In the genomic region with DNA sequence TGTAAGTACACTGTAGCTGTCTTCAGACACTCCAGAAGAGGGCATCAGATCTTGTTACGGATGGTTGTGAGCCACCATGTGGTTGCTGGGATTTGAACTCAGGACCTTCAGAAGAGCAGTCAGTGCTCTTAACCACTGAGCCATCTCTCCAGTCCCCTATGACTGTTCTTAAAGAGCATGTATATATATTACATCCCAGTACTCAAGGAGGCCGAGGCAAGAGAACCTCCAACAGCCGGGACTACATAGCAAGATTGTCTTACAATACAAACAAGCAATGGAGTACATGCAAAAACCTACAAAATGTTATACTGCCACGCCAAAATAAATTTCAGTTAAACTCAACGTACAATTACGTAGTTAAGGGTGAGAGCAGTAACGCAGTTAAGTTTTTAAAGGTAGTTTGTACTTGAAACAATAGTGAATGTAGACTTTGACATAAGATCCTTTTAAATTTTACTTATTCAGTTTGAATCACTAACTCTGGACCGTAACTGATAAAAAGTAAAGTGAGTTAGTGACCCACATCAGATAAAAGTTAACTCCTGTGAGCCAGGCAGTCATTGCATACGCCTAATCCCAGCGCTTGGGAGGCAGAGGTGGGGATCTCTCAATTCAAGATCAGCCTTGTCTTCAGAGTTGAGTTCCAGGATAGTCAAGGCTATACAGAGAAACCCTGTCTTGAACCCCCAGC, we compare ENCODE assay signal across 31 mouse cellular contexts. TPM values are rescaled to one million over a fixed set of nuclear protein-coding genes. Genes with fewer than 3 reads are reported as not detected.
DNase-seq lines count a peak whose midpoint lies in the region; ATAC-seq and TF ChIP-seq lines count a peak whose summit lies in the region.
"Had no signal": no experiment of that assay in that cellular context is flagged by ENCODE, and none has a peak within 500 bp of the region (broad histone marks: within the 10 kb centered on the region; RNA-seq: fewer than 3 reads in every experiment).

No protein-coding gene starts in this region.

- TF ChIP-seq CTCF in G1E (IDR thresholded peaks at IDR 0.05; ENCODE audit: low read depth, low read length) = no peak
- no peak for TF ChIP-seq CTCF in liver, embryonic 14.5 days (IDR thresholded peaks at IDR 0.05; ENCODE audit: low read depth)

- peak; percentile 27; the same call in 1 of the 2 replicates for TF ChIP-seq EP300 in liver, embryonic 14.5 days (IDR thresholded peaks at IDR 0.05; ENCODE audit: low read depth)

- peak overlapping the region; percentile 65 for H3K4me3 ChIP-seq in G1E (ENCODE audit: low read depth, low read length)
- no peak overlapping the region for H3K4me3 ChIP-seq in liver, embryonic 14.5 days (ENCODE audit: insufficient read depth in 1 of 2, low read depth in 2 of 2, low read length in 2 of 2)
- no peak overlapping the region for H3K4me3 ChIP-seq in kidney, embryonic 16.5 days (ENCODE audit: low read length)
- no peak overlapping the region for H3K4me3 ChIP-seq in kidney, embryonic 15.5 days (replicated peaks)
- H3K4me3 ChIP-seq: embryonic facial prominence, embryonic 13.5 days; forebrain, embryonic 10.5 days; heart, embryonic 10.5 days; heart, embryonic 15.5 days; hindbrain, embryonic 12.5 days; intestine, embryonic 15.5 days; neural tube, embryonic 12.5 days had no signal

- ATAC-seq in G1E (ENCODE audit: extremely low read depth, insufficient number of reproducible peaks, low FRiP score, poor library complexity, severe bottlenecking) = 0 out of 2 replicates have a peak, but pooled peaks have one; percentile 8
- peak; percentile 4; the same call in 1 of the 2 replicates for ATAC-seq in liver, embryonic 14.5 days (ENCODE audit: insufficient read depth)
- peak; percentile 30 for ATAC-seq in megakaryocyte-erythroid progenitor cell, adult 5-6 weeks (replicated peaks; ENCODE audit: low FRiP score, low TSS enrichment, poor library complexity, severe bottlenecking)
- no peak for ATAC-seq in kidney, embryonic 16.5 days (ENCODE audit: low FRiP score, low TSS enrichment)
- no peak for ATAC-seq in kidney, embryonic 15.5 days (replicated peaks; ENCODE audit: low FRiP score)
- ATAC-seq: forebrain, embryonic 16.5 days; hindbrain, postnatal 0 days; intestine, embryonic 15.5 days; midbrain, embryonic 16.5 days had no signal

- H3K9ac ChIP-seq in liver, embryonic 14.5 days (replicated peaks) = no peak overlapping the region
- H3K9ac ChIP-seq in kidney, embryonic 16.5 days (replicated peaks; ENCODE audit: low read length) = no peak overlapping the region
- no peak overlapping the region for H3K9ac ChIP-seq in kidney, embryonic 15.5 days
- H3K9ac ChIP-seq: embryonic facial prominence, embryonic 13.5 days; heart, embryonic 15.5 days; hindbrain, embryonic 12.5 days; intestine, embryonic 15.5 days; lung, embryonic 14.5 days; neural tube, embryonic 12.5 days had no signal

- no peak for DNase-seq in G1E (ENCODE audit: low spot score)
- DNase-seq in c-Kit-positive CD71-positive TER-119-negative erythroid progenitor cells, embryonic 14.5 days (ENCODE audit: low read depth) = peak; percentile 21
- DNase-seq in liver, embryonic 14.5 days (ENCODE audit: low read depth in 3 of 3, low spot score in 3 of 3) = no peak
- DNase-seq in heart, adult 9 months (ENCODE audit: low spot score in 2 of 2) = no peak
- DNase-seq: adrenal gland, adult 2 months; adrenal gland, postnatal 36 days; cerebellum, adult 8-10 months; cerebellum, postnatal 36 days; embryo, embryonic 11 days; gastrocnemius, postnatal 14 days; kidney, adult 2 months; kidney, postnatal 10 days; layer of hippocampus, postnatal 36 days; left cerebral cortex, postnatal 4 days; lung, embryonic 14.5 days; lung, postnatal 14 days; right cerebral cortex, postnatal 4 days had no signal

- no peak overlapping the region for H3K27ac ChIP-seq in liver, embryonic 14.5 days
- H3K27ac ChIP-seq in kidney, embryonic 16.5 days (ENCODE audit: low read length) = no peak overlapping the region
- H3K27ac ChIP-seq in kidney, embryonic 15.5 days = no peak overlapping the region
- H3K27ac ChIP-seq: embryonic facial prominence, embryonic 13.5 days; forebrain, embryonic 10.5 days; heart, embryonic 10.5 days; heart, embryonic 15.5 days; hindbrain, embryonic 12.5 days; hindbrain, postnatal 0 days; intestine, embryonic 15.5 days; neural tube, embryonic 12.5 days had no signal

- H3K4me2 ChIP-seq in liver, embryonic 14.5 days (ENCODE audit: low read depth) = peak overlapping the region; percentile 30
- no peak overlapping the region for H3K4me2 ChIP-seq in kidney, embryonic 16.5 days (replicated peaks; ENCODE audit: low read depth, low read length)
- H3K4me2 ChIP-seq in kidney, embryonic 15.5 days = no peak overlapping the region
- H3K4me2 ChIP-seq: embryonic facial prominence, embryonic 13.5 days; heart, embryonic 15.5 days; hindbrain, embryonic 12.5 days; intestine, embryonic 15.5 days; lung, embryonic 14.5 days; midbrain, embryonic 11.5 days; neural tube, embryonic 12.5 days had no signal

- no peaks in the 10 kb centered on the region for H3K27me3 ChIP-seq in G1E (ENCODE audit: insufficient read depth, low read length)
- H3K27me3 ChIP-seq in liver, embryonic 14.5 days (ENCODE audit: control insufficient read depth, insufficient read depth, low read length) = no peaks in the 10 kb centered on the region
- H3K27me3 ChIP-seq in kidney, embryonic 16.5 days (ENCODE audit: insufficient read depth, low read length) = no peaks in the 10 kb centered on the region
- no peaks in the 10 kb centered on the region for H3K27me3 ChIP-seq in kidney, embryonic 15.5 days
- H3K27me3 ChIP-seq: embryonic facial prominence, embryonic 13.5 days; heart, embryonic 15.5 days; hindbrain, embryonic 12.5 days; intestine, embryonic 15.5 days; neural tube, embryonic 12.5 days had no signal

- H3K4me1 ChIP-seq in G1E (ENCODE audit: insufficient read depth, low read depth, low read length) = peaks cover 60% of the 10 kb centered on the region
- peaks cover 0 to 26% of the 10 kb centered on the region in 2 experiments; a peak in 2 of 4 replicates for H3K4me1 ChIP-seq in liver, embryonic 14.5 days (replicated peaks; ENCODE audit: control insufficient read depth in 2 of 2, insufficient read depth in 2 of 2, low read length in 1 of 2)
- H3K4me1 ChIP-seq in kidney, embryonic 16.5 days (ENCODE audit: insufficient read depth, low read length) = no peaks in the 10 kb centered on the region
- H3K4me1 ChIP-seq in kidney, embryonic 15.5 days = no peaks in the 10 kb centered on the region
- H3K4me1 ChIP-seq: embryonic facial prominence, embryonic 13.5 days; forebrain, embryonic 10.5 days; heart, embryonic 10.5 days; heart, embryonic 15.5 days; hindbrain, embryonic 12.5 days; intestine, embryonic 15.5 days; neural tube, embryonic 12.5 days had no signal

- H3K9me3 ChIP-seq in G1E (replicated peaks) = no peaks in the 10 kb centered on the region
- H3K9me3 ChIP-seq in liver, embryonic 14.5 days (ENCODE audit: control insufficient read depth, low read length) = no peaks in the 10 kb centered on the region
- H3K9me3 ChIP-seq in kidney, embryonic 16.5 days (ENCODE audit: low read length) = 0 out of 2 replicates have a peak, but pooled peaks cover 7% of the 10 kb centered on the region
- H3K9me3 ChIP-seq in kidney, embryonic 15.5 days (replicated peaks) = no peaks in the 10 kb centered on the region
- H3K9me3 ChIP-seq: heart, embryonic 10.5 days; heart, embryonic 15.5 days; hindbrain, embryonic 12.5 days; intestine, embryonic 15.5 days; neural tube, embryonic 12.5 days had no signal

- WGBS in liver, embryonic 14.5 days (ENCODE audit: insufficient replicate concordance) = 49% methylated on average over 9 of the region's 10 CpGs
- 85% methylated on average over 10 of the region's 10 CpGs for WGBS in kidney, embryonic 16.5 days
- 88% methylated on average over 10 of the region's 10 CpGs for WGBS in kidney, embryonic 15.5 days

- H3K36me3 ChIP-seq in G1E (replicated peaks) = peaks cover 58% of the 10 kb centered on the region
- H3K36me3 ChIP-seq in liver, embryonic 14.5 days (replicated peaks; ENCODE audit: control insufficient read depth, insufficient read depth, low read depth) = peaks cover 36% of the 10 kb centered on the region
- H3K36me3 ChIP-seq in kidney, embryonic 16.5 days (ENCODE audit: insufficient read depth, low read length) = peaks cover 59% of the 10 kb centered on the region
- H3K36me3 ChIP-seq in kidney, embryonic 15.5 days = peaks cover 81% of the 10 kb centered on the region

RNA-seq across cellular contexts. Expression of a gene that starts 45.6 kb away (rescaled TPM):
- total RNA-seq in G1E (2014; fragmentation: Nextera tagmentation) = 90.5 and 90.8 TPM in 2 replicates
- total RNA-seq in G1E (2017) = 63.7 and 69.7 TPM in 2 replicates
- polyA plus RNA-seq in G1E (2012) = 15.7 and 16.7 TPM in 2 replicates
- polyA plus RNA-seq in liver, embryonic 14.5 days (2012; rRNA removed) = 3.5 and 4.6 TPM in 2 replicates
- 3.7 and 4.2 TPM in 2 replicates for polyA plus RNA-seq in liver, embryonic 14.5 days (2014; fragmentation: Nextera tagmentation; extraction: Ambion mirVana)
- 30.6 and 43.0 TPM in 2 replicates for total RNA-seq in megakaryocyte-erythroid progenitor cell, adult 5-6 weeks (2014; fragmentation: Nextera tagmentation)
- total RNA-seq in megakaryocyte-erythroid progenitor cell, adult 5-6 weeks (2017) = 26.7 and 33.0 TPM in 2 replicates
- polyA plus RNA-seq in kidney, embryonic 16.5 days (2015; fragmentation: Nextera tagmentation; extraction: Ambion mirVana) = 4.5 and 5.6 TPM in 2 replicates
- 5.6 and 6.4 TPM in 2 replicates for polyA plus RNA-seq in kidney, embryonic 15.5 days (2015; fragmentation: Nextera tagmentation; extraction: Ambion mirVana)

RNA-seq across cellular contexts. Expression of a gene that starts 53.9 kb away (rescaled TPM):
- total RNA-seq in G1E (2014; fragmentation: Nextera tagmentation) (112 and 137 TPM in 2 replicates), G1E (2017) (84.7 and 95.6 TPM in 2 replicates)
- polyA plus RNA-seq in G1E (2012) = 25.4 and 59.0 TPM in 2 replicates
- 12.5 and 18.6 TPM in 2 replicates for polyA plus RNA-seq in liver, embryonic 14.5 days (2012; rRNA removed)
- polyA plus RNA-seq in liver, embryonic 14.5 days (2014; fragmentation: Nextera tagmentation; extraction: Ambion mirVana) = 14.4 and 15.0 TPM in 2 replicates
- 61.3 and 82.5 TPM in 2 replicates for total RNA-seq in megakaryocyte-erythroid progenitor cell, adult 5-6 weeks (2014; fragmentation: Nextera tagmentation)
- total RNA-seq in megakaryocyte-erythroid progenitor cell, adult 5-6 weeks (2017) = 35.8 and 52.0 TPM in 2 replicates
- 23.0 and 25.1 TPM in 2 replicates for polyA plus RNA-seq in kidney, embryonic 16.5 days (2015; fragmentation: Nextera tagmentation; extraction: Ambion mirVana)
- 24.9 and 25.2 TPM in 2 replicates for polyA plus RNA-seq in kidney, embryonic 15.5 days (2015; fragmentation: Nextera tagmentation; extraction: Ambion mirVana)

Comparison
In these comparisons a context has a peak if more than half of its experiments do, and no peak if none do; other contexts are left out.
1. ATAC-seq: peak in G1E (single experiment), liver, embryonic 14.5 days (single experiment) and megakaryocyte-erythroid progenitor cell, adult 5-6 weeks (single experiment); none in kidney, embryonic 16.5 days (single experiment) and kidney, embryonic 15.5 days (single experiment).